Mouse (Mus musculus): ENCODE data around the gene Sez6l. TPM values are rescaled to one million over a fixed set of nuclear protein-coding genes. Genes with fewer than 3 reads are reported as not detected.

Sez6l gene
- polyA plus RNA-seq, 1 experiment from 2014 or later, result 46.3 TPM

DNA sequence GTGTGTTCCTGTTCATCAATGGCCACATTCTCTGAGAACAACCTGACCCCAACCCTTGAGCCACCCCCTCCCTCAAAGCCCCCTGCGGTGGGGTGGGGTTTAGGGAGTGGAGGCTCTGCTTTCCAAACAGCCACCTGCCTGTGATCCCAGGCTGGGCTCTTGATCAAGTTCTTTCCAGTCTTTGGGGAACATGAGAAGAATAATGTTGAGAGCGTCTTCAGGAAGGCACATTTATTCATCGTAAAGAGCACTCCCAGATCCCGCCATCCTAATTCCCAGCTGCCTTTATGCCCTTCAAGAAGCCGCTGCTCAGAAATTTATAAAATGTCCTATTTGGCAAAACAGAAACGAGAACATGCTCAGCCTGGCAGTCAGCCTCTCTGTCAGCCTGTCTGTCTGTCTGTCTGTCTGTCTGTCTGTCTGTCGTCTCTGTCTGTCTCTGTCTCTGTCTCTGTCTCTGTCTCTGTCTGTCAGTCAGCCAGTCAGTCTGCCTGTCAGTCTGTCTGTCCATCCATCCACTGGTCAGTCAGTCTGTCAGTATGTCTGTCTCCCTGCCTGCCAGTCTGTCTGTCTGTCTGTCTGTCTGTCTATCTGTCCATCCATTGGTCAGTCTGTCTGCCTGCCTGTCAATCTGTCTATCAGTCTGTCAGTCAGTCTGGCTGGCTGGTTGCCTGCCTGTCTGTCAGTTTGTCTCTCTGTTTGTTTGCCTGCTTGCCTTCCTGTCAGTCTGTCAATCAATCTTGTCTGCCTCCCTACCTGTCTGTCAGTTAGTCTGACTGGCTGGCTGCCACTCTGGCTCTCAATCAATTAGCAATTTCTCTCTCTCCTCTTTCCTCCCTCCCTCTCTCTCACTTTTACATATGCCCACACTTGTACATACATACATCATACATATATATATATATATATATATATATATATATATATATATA, 19.0 kb upstream of the Sez6l start:
- ATAC-seq (ENCODE audit: low FRiP score, low TSS enrichment), result no peak
- peaks cover 17% of the 10 kb centered on the region for H3K4me1 ChIP-seq (ENCODE audit: control insufficient read depth, insufficient read depth, low read length)
- DNase-seq, result no peak
- H3K27ac ChIP-seq (replicated peaks; ENCODE audit: low read depth, low read length), result peak overlapping the region; percentile 42; the same call in 1 of the 2 replicates
- H3K27me3 ChIP-seq (ENCODE audit: control insufficient read depth, insufficient read depth, low read length), result no peaks in the 10 kb centered on the region
- no peak overlapping the region for H3K4me2 ChIP-seq (ENCODE audit: low read length)
- WGBS, result 52% methylated on average over 7 of the region's 7 CpGs
- no peak overlapping the region for H3K9ac ChIP-seq (replicated peaks; ENCODE audit: low read length)
- H3K9me3 ChIP-seq (ENCODE audit: control insufficient read depth, low read length), result no peaks in the 10 kb centered on the region
- H3K36me3 ChIP-seq (ENCODE audit: control insufficient read depth, insufficient read depth, low read length), result no peaks in the 10 kb centered on the region
- no peak overlapping the region for H3K4me3 ChIP-seq (replicated peaks; ENCODE audit: low read depth, low read length)

DNA sequence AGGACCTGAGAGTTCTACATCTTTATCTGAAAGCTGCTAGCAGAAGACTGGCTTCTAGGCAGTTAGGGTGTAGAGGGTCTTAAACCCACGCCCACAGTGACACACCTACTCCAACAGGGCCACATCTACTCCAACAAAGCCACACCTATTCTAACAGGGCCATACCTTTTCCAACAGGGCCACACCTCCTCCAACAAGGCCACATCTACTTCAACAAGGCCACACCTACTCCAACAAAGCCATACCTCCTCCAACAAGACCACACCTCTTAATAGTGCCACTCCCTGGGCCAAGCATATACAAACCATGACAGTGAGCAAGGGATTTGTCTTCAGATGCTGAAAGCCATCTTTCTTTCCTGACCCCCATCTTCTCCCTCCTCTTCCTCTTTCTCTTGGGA, 14.7 kb upstream of the Sez6l start:
- Histone ChIP-seq H3K27me3 (ENCODE audit: control insufficient read depth, insufficient read depth, low read length) (no peaks in the 10 kb centered on the region), H3K36me3 (ENCODE audit: control insufficient read depth, insufficient read depth, low read length) (no peaks in the 10 kb centered on the region), H3K4me2 (ENCODE audit: low read length) (no peak overlapping the region), H3K4me3 (replicated peaks; ENCODE audit: low read depth, low read length) (no peak overlapping the region), H3K9ac (replicated peaks; ENCODE audit: low read length) (no peak overlapping the region), H3K9me3 (ENCODE audit: control insufficient read depth, low read length) (no peaks in the 10 kb centered on the region), H3K27ac (replicated peaks; ENCODE audit: low read depth, low read length) (no peak overlapping the region), H3K4me1 (ENCODE audit: control insufficient read depth, insufficient read depth, low read length) (peaks cover 14% of the 10 kb centered on the region)
- WGBS, result 86% methylated on average over 1 of the region's 1 CpGs
- ATAC-seq (ENCODE audit: low FRiP score, low TSS enrichment) (no peak), DNase-seq (no peak)

DNA sequence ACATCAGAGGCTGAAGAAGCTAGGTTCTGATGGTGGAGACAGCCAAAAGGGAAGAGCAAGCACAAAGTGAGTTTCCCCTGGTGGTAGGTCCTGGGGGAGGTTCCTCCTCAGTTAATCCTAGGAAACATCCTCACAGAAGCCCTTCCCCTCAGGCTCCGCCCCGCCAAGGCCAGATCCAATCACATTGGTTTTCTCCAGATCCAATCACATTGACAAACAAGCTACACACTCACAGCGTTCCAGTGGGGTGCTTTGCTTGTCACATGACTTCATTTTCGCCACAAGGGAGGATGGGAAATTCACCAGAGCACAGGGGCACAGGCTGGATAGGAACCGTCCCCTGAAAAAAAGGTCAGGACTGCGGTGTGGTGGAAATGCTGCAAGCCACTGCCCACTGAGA, 9.1 kb upstream of the Sez6l start:
- no peak overlapping the region for H3K4me2 ChIP-seq (ENCODE audit: low read length)
- H3K4me3 ChIP-seq (replicated peaks; ENCODE audit: low read depth, low read length), result no peak overlapping the region
- H3K4me1 ChIP-seq (ENCODE audit: control insufficient read depth, insufficient read depth, low read length), result peaks cover 16% of the 10 kb centered on the region
- no peaks in the 10 kb centered on the region for H3K36me3 ChIP-seq (ENCODE audit: control insufficient read depth, insufficient read depth, low read length)
- no peak overlapping the region for H3K9ac ChIP-seq (replicated peaks; ENCODE audit: low read length)
- 47% methylated on average over 6 of the region's 6 CpGs for WGBS
- no peak for ATAC-seq (ENCODE audit: low FRiP score, low TSS enrichment)
- no peak overlapping the region for H3K27ac ChIP-seq (replicated peaks; ENCODE audit: low read depth, low read length)
- H3K27me3 ChIP-seq (ENCODE audit: control insufficient read depth, insufficient read depth, low read length), result no peaks in the 10 kb centered on the region
- no peak for DNase-seq
- H3K9me3 ChIP-seq (ENCODE audit: control insufficient read depth, low read length), result no peaks in the 10 kb centered on the region

DNA sequence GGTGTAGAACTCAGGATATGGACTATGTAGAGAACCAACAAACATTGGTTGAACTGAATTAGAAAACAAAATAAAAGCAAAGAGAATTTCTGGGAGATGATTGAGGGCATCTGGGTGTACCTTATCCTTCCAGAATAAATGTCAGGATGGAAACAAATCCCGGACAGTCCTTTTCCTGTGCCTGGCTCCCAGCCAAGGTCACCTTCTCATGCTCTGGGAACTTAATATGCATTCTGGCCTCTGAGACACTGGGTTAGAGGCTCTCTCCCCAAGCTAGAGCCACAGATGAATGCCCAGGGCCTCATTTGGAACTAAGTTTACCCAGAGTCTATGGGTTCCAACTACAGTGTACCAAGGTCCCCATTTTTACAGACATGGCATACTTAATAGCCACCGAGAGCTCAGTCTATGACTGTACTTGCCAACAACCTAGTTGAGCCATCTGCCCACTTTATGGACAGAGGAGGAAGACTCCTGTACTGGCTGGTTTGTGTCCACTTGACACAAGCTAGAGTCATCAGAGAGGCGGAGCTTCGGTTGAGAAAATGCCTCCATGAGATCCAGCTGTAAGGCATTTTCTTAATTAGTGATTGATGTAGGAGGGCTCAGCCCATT, 7.3 kb upstream of the Sez6l start:
- no peak overlapping the region for H3K4me3 ChIP-seq (replicated peaks; ENCODE audit: low read depth, low read length)
- ATAC-seq (ENCODE audit: low FRiP score, low TSS enrichment) (no peak), DNase-seq (no peak)
- no peak overlapping the region for H3K27ac ChIP-seq (replicated peaks; ENCODE audit: low read depth, low read length)
- no peak overlapping the region for H3K9ac ChIP-seq (replicated peaks; ENCODE audit: low read length)
- no peaks in the 10 kb centered on the region for H3K36me3 ChIP-seq (ENCODE audit: control insufficient read depth, insufficient read depth, low read length)
- no peaks in the 10 kb centered on the region for H3K27me3 ChIP-seq (ENCODE audit: control insufficient read depth, insufficient read depth, low read length)
- H3K4me2 ChIP-seq (ENCODE audit: low read length), result no peak overlapping the region
- WGBS, result 89% methylated on average over 4 of the region's 4 CpGs
- peaks cover 16% of the 10 kb centered on the region for H3K4me1 ChIP-seq (ENCODE audit: control insufficient read depth, insufficient read depth, low read length)
- H3K9me3 ChIP-seq (ENCODE audit: control insufficient read depth, low read length), result no peaks in the 10 kb centered on the region

DNA sequence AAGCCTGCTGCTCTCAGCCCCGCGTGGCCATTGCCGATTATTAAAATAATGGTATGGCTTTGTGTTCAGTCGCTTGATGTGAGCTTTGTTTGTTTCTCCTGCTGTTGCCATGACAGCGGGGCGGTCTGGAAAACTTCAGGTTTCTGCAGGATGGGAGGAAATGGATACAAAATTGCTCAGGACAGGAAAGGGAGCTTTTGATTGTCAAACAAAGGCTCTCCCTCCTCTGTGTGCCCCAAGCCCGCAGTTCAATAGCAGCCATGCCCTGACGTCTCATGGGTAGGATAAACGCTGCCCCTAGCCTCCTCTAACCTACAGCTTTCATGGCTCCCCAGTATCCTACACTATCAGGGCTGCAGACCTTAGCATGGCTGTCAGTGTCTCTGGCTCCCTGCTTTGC, 6.3 kb upstream of the Sez6l start:
- H3K36me3 ChIP-seq (ENCODE audit: control insufficient read depth, insufficient read depth, low read length), result no peaks in the 10 kb centered on the region
- H3K4me3 ChIP-seq (replicated peaks; ENCODE audit: low read depth, low read length), result no peak overlapping the region
- no peak overlapping the region for H3K9ac ChIP-seq (replicated peaks; ENCODE audit: low read length)
- no peaks in the 10 kb centered on the region for H3K9me3 ChIP-seq (ENCODE audit: control insufficient read depth, low read length)
- peak overlapping the region; percentile 22 for H3K27ac ChIP-seq (replicated peaks; ENCODE audit: low read depth, low read length)
- DNase-seq (peak; percentile 77), ATAC-seq (ENCODE audit: low FRiP score, low TSS enrichment) (no peak)
- H3K4me2 ChIP-seq (ENCODE audit: low read length), result no peak overlapping the region
- peaks cover 18% of the 10 kb centered on the region for H3K4me1 ChIP-seq (ENCODE audit: control insufficient read depth, insufficient read depth, low read length)
- WGBS, result 11% methylated on average over 9 of the region's 9 CpGs
- no peaks in the 10 kb centered on the region for H3K27me3 ChIP-seq (ENCODE audit: control insufficient read depth, insufficient read depth, low read length)

DNA sequence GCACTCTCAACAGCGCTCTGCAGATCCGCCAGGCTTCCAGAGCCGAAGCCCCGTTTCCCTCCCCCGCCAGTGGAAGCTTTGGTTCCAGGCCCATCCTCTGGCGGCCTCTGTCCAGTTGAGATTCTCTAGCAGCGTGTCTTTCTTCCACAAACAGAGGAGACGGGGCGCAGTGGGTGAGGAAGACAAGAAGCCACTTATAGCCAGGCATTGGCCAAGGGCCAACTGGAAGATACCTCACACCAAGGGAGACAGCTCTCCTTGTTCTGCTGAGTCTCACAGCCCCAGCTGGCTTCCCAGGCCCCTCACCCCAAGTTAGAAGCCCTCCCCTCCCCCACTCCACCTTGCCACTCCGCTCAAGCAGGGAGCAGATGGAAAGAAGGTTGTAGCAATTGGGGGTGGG, 765 bp upstream of the Sez6l start:
- ATAC-seq (ENCODE audit: low FRiP score, low TSS enrichment) (no peak), DNase-seq (peak; percentile 73)
- Histone ChIP-seq H3K9ac (replicated peaks; ENCODE audit: low read length) (peak overlapping the region; percentile 93; the same call in 1 of the 2 replicates), H3K27ac (replicated peaks; ENCODE audit: low read depth, low read length) (peak overlapping the region; percentile 84), H3K4me1 (ENCODE audit: control insufficient read depth, insufficient read depth, low read length) (peaks cover 33% of the 10 kb centered on the region), H3K4me2 (ENCODE audit: low read length) (peak overlapping the region; percentile 71), H3K4me3 (replicated peaks; ENCODE audit: low read depth, low read length) (peak overlapping the region; percentile 68), H3K27me3 (ENCODE audit: control insufficient read depth, insufficient read depth, low read length) (peaks cover 12% of the 10 kb centered on the region; the same call in 1 of the 2 replicates), H3K36me3 (ENCODE audit: control insufficient read depth, insufficient read depth, low read length) (no peaks in the 10 kb centered on the region), H3K9me3 (ENCODE audit: control insufficient read depth, low read length) (no peaks in the 10 kb centered on the region)
- WGBS, result 7% methylated on average over 10 of the region's 10 CpGs

DNA sequence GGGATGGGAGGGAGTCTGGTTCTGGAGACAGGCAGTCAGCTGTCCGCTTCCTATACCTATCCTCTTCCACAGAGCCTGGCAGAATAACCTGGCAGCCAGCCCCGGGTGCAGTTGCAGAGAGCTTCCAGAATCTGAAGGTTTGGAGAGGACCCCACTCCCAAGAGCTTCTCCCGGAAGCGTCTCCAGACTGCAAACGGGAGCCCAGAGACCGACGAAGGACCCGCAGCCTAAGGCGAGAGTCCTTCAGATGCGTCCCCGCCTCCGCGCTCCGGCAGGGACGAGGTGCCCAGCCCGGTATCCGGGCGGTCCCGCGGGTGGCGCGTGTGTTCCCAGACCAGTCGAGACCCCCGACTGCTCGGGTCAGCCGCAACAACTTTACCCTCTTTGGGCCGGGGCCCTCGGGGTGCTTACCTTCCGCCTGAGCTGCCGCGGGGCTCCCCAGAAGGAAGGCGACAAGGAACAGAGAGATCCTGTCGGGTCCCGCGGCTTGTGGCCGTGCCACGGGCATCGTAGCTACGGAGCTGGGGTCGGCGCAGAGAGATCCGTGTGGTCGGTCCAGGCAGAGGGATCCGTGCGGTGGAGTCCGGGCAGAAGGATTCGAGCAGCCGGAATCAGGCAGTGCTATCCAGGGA, 508 bp downstream of the Sez6l start:
- peak; percentile 69 for DNase-seq
- under 1% methylated on average over 48 of the region's 48 CpGs for WGBS
- peaks cover 37% of the 10 kb centered on the region for H3K4me1 ChIP-seq (ENCODE audit: control insufficient read depth, insufficient read depth, low read length)

DNA sequence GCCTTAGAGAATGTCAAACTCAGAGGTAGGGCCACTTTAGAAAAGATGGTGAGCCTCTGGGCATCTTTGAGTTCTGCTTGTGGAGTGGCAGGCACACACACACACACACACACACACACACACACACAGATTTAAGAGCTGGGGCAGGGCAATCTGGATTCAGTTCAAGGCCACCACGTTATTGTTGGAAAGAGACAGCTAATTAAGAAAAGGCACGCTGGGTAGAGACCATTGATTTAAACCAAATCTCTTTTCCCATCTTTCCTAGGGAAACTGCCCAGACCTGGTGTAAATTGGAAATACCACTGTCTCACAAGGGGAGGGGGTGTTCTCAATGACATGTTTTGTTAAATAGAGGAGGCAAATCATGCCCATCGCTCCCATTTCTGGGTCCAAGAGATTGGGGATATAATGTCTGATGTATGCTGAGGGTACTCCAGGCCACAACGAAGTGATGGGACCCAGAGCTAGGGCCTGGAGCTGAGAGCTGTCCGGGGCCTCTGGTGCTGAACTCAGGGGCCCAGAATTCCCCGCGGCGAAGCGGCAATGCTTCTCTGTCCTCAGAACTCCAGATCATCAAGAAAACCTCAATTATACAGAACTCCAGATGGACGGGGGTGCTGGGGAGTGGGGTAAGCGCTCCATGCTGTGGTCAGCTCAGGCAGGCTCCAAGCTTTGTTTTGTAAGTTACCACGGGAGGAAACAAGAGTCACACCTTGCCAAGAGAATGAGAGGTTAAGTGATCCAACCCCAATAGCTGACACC, 1.7 kb downstream of the Sez6l start:
- Histone ChIP-seq H3K27me3 (ENCODE audit: control insufficient read depth, insufficient read depth, low read length) (peaks cover 12% of the 10 kb centered on the region; the same call in 1 of the 2 replicates), H3K36me3 (ENCODE audit: control insufficient read depth, insufficient read depth, low read length) (no peaks in the 10 kb centered on the region), H3K9me3 (ENCODE audit: control insufficient read depth, low read length) (no peaks in the 10 kb centered on the region), H3K4me2 (ENCODE audit: low read length) (peak overlapping the region; percentile 71), H3K27ac (replicated peaks; ENCODE audit: low read depth, low read length) (peak overlapping the region; percentile 84; the same call in 1 of the 2 replicates), H3K4me1 (ENCODE audit: control insufficient read depth, insufficient read depth, low read length) (peaks cover 37% of the 10 kb centered on the region), H3K4me3 (replicated peaks; ENCODE audit: low read depth, low read length) (peak overlapping the region; percentile 68), H3K9ac (replicated peaks; ENCODE audit: low read length) (peak overlapping the region; percentile 93)
- ATAC-seq (ENCODE audit: low FRiP score, low TSS enrichment) (no peak), DNase-seq (peak; percentile 52)
- WGBS, result 7% methylated on average over 12 of the region's 12 CpGs

More for the DNA sequence above, 508 bp downstream of the Sez6l start:
- Histone ChIP-seq H3K36me3 (ENCODE audit: control insufficient read depth, insufficient read depth, low read length) (no peaks in the 10 kb centered on the region), H3K4me3 (replicated peaks; ENCODE audit: low read depth, low read length) (peak overlapping the region; percentile 68), H3K27ac (replicated peaks; ENCODE audit: low read depth, low read length) (peak overlapping the region; percentile 84), H3K4me2 (ENCODE audit: low read length) (peak overlapping the region; percentile 71), H3K9me3 (ENCODE audit: control insufficient read depth, low read length) (no peaks in the 10 kb centered on the region), H3K27me3 (ENCODE audit: control insufficient read depth, insufficient read depth, low read length) (peaks cover 12% of the 10 kb centered on the region; the same call in 1 of the 2 replicates), H3K9ac (replicated peaks; ENCODE audit: low read length) (peak overlapping the region; percentile 93)
- ATAC-seq (ENCODE audit: low FRiP score, low TSS enrichment), result no peak
